Mouse (Mus musculus) erythroblast, embryonic 14.5 days (primary cell): ENCODE measurements at regions not wholly inside any gene's neighbourhood (a gene's known extent, or its start where the extent isn't known, plus 50 kb on each side); places are given as distances from the start of the nearest gene placed in this dataset.

Experiments used
- GATA1 ChIP-seq: IDR thresholded peaks from 2 replicates; pipeline ENCODE4 v1.6.1; 2012; ENCODE audit warnings: low read length, inconsistent platforms, mixed read lengths
- TAL1 ChIP-seq: IDR thresholded peaks from 3 replicates; pipeline ENCODE4 v1.6.1; 2012; ENCODE audit warnings: low read length, inconsistent platforms, mixed read lengths

DNA sequence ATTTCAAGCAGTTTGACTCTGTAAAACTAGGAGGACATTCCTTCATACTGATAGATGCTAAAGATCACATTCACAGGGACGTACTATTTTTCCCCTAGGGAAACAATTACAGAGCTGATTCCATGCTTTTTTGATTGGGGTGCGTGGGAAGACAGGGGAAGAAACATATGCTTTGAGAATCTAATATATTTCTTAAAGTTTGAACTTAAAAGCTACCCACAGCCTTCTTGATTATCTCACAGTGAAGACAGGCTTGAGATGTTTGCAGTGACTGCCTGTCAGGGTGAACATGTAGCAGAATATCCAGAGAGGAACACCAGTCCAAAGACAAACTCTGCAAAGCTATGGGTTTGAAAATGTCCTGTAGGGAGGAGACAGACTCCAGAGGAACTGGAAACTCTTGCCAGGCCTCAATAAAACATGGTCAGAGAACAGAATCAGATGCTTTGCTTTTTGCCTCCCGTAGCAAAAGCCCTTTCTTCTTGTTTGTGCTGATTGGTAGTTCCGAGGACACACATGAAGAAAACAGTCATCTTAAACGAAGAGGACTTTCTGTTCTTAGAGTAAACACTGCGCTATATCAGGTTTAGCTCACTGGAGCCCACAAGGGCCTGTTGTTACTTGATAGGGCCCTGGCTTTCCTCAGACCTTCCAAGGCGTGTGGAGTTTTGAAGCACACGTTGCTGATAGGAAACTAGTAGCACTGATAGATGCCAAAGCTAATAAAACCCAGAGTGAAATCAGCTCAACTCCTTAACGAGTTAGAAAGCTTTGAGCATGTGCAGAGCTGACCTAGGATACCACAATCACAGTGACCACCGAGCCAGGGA, 630.8 kb downstream of the Lmo4 start:
- no peak for TF ChIP-seq GATA1
- no peak for TF ChIP-seq TAL1
